Mouse (Mus musculus) lung, adult 2 months (tissue): ENCODE results near the gene Snapc4.

Source experiments
- CTCF ChIP-seq: fragments of 200-500 bp; IDR thresholded peaks from 2 replicates; pipeline ENCODE4 v1.5.1; 2011; ENCODE audit warnings: mild to moderate bottlenecking, low read length, control low read depth; ENCODE audit not compliant: insufficient read depth
- POLR2A ChIP-seq: fragments of 200-500 bp; IDR thresholded peaks from 2 replicates; pipeline ENCODE4 v1.6.1; 2011; ENCODE audit warnings: low read depth, mild to moderate bottlenecking, control low read depth, low read length, borderline replicate concordance; ENCODE audit errors: extremely low read depth

GRCm38 (mm10) chr2:26368572-26368971, 11.9 kb downstream of the Snapc4 start:
- TF ChIP-seq POLR2A, result no peak
- TF ChIP-seq CTCF, result no peak
